Mouse (Mus musculus): Measurements from ENCODE around the gene Dapk2.

Dapk2 gene

DNA sequence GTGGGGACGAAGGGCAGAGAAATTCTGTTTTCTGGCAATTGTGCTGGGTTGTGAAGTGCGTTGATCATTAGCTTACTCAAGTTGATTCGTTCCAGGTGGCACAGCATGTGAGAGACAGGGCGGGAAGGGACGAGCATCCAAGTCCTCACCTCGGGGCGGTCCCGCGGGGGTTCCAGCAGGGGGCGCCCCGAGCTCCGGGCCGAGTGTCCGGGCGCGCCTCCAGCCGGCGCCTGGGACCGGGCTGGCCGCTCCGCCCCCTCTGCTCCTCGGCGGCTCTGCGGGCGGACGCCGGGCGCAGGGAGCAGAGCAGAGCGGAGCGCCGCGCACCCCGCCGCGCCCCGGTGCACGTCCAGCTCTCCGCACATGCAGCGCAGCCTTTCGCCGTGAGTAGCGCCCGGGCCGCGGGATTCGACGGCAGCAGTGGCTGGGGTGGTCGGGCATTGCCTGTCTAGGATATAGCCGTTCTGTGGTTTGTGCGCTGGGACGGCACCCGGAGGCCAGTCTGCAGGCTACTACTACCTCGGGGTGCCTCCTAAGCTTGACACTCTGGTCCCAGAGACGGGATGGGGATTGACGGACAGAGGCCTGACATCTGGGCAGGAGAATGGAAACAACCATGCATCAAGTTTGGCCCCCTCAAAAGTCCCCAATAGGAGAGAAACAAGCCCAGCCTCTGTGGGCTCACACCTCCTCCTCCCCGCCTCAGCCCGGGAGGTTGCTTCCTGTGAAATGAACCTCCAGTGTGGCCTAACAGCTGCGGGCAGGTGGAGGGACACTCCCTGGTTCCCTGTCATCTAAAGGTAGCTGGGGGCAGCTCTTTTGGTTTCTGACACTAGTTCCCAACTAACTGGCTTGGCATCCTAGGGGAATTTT, at the start of gene Dapk2:
Gene Dapk2, plus strand, starts transcription at position 266 of the 873 bp plus-strand sequence.
- in situ Hi-C loops (cut with MboI; ENCODE audit: low sequenced_read_pairs): no loop called here

DNA sequence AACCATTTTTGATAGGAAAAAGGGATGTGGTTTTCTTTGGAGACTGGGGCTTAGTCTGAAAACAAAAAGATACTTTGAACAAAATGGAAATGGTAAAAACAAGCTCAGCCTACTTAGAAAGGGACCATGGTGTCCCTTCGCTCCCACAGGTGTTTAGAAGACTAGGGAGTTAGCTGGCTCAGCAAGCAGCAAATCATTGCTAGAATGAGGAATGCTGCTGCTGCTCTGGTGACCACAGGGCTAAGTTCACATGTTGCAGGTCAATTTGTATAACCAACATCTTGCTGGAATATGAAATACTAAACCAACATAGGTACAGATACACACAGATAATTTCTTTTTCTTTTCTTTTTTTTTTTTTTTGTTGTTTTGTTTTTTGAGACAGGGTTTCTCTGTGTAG, 48.4 kb upstream of the Dapk2 start:
- in situ Hi-C loops (cut with MboI; ENCODE audit: low sequenced_read_pairs): no loop called here

DNA sequence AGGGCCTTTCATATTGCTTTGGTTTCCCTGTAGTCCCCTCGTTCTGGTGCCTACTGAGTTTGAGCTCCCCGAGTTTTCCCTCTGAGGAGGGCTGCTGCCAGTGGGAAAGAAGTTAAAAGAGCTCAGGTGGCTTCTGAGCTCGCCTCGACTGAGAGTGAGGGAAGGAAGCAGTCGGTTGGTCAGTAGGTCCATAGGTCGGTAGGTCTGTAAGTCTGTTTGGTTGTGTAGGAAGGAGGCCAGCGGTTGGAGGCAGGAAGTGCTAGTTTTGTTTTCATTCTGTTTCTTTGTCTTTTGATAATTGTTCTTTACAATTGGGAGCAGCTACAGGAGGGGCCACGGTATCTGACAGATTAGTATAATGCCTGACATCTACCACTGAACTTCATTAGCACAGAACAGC, 47.9 kb upstream of the Dapk2 start:
- in situ Hi-C loops (cut with MboI; ENCODE audit: low sequenced_read_pairs): no loop called here

DNA sequence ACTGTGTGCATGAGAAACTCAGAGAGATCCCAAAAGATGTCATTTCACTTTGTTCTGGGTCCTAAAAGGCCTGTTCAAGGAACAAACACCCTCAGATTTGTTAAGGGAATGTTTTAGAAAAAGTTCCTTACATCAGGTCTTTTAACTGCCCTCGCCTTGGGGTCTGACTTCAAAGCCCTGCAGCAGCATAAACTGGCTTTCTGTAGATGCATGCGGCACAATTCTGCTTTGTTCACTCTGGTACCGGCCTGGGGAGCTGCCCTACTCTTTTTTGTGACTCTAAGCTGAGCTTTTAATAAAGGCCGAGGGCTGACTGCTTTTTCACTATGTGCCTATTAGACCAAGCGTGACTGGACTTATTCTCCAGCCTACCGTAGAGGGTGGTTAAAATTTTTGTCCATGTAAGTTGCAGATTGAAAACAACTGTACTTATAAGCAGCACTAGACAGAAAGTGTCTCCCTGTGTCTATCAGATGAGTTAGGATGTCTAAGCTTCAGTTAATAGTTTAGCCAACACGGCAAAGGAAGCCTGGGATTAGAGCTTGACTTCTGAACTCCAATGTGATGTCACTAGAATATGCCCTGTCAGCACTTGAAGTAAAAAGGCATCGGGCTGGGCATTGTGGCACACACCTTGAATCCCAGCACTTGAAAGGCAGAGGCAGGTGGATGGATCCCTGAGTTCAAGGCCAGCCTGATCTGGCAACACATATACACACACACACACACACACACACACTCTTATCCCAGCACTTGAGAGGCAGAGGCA, 47.2 kb upstream of the Dapk2 start:
- in situ Hi-C loops (cut with MboI; ENCODE audit: low sequenced_read_pairs): no loop called here

DNA sequence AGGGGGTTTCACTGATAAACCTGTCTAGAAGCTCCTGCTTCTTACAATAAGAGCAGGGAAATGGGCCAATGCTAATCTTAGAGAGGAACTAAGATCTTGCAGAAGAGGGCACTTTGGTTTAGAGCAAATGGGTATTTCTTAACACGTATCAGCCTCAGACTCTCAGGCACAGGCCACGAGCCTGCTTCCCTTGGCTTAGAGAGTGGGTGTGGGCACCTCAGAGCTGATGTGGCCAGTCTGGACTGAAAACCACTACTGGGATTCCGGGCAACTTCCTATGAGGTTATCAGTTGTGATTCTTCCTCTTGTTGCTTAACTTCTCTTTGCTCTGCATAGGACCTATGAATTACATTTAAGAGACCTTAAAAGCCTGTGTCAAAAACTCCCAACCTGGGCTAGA, 43.7 kb upstream of the Dapk2 start:
- in situ Hi-C loops (cut with MboI; ENCODE audit: low sequenced_read_pairs): no loop called here

DNA sequence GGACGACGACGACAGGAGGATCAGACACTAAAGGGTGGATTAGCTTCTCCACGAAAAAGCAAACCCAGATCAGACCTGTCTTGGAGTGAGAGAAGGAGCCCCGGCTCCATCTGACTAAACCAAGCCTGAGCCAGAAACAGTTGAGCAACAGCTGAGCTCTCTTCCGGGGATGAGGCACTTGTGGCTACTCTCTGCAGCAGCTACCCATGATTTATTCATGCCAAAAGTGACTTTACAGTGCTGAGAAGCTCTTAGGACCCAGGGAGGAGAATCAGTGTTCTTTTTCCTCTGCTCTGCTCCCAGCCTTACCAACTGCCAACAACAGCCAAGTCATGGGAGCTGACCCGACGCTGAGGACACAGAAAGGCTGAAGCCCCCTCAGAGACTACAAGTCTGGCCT, 41.1 kb upstream of the Dapk2 start:
- in situ Hi-C loops (cut with MboI; ENCODE audit: low sequenced_read_pairs): no loop called here

DNA sequence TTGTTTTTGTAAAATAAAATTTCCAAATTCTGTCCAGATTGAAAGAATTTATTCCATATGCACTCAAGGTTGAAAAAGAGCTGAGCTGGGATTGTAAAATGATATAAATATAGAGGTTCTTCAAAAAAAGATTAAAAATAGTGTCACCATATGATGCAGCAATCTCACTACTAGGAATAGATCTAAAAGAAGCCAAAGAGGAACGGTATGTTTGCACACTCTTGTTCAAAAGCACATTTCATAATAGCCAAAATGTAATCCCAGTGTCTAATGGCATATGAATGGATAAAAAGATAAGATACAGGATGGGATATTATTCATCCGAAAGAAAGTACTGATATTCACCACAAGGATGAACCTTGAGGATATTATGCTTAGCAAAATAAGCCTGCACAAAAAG, 38.5 kb upstream of the Dapk2 start:
- in situ Hi-C loops (cut with MboI; ENCODE audit: low sequenced_read_pairs): no loop called here

DNA sequence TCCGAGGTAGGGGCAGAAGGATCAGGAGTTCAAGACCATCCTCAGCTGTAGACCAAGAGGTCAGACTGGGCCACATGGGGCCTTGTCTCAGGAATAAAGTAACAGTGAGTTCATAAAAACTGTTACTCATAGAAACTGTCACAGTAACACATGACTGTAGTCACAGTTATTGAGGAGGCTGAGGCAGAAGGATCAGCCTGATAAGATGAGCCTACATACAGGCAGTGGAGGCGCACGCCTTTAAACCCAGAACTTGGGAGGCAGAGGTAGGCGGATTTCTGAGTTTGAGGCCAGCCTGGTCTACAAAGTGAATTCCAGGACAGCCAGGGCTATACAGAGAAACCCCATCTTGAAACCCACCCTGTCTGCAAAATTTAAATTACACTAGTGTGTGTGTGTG, 37.9 kb upstream of the Dapk2 start:
- in situ Hi-C loops (cut with MboI; ENCODE audit: low sequenced_read_pairs): no loop called here

DNA sequence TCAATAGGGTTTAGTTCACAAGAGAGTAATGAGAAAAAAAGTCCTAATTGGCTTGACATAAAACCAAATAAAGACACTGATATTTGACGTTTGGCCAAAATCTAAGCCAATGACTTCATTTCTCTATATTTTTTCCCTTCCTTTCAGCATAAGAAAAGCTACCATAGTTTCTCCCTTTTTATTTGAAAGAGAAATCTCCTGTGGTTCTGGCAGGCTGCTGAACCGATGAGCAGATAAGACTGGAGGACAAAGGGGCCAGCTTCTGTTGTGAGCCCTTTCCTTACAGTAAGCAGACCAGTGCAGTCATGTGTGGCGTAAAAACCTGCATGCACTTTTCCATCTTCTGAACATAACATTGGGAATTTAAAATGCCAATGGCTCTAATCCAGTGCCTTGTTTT, 37.1 kb upstream of the Dapk2 start:
- in situ Hi-C loops (cut with MboI; ENCODE audit: low sequenced_read_pairs): no loop called here

DNA sequence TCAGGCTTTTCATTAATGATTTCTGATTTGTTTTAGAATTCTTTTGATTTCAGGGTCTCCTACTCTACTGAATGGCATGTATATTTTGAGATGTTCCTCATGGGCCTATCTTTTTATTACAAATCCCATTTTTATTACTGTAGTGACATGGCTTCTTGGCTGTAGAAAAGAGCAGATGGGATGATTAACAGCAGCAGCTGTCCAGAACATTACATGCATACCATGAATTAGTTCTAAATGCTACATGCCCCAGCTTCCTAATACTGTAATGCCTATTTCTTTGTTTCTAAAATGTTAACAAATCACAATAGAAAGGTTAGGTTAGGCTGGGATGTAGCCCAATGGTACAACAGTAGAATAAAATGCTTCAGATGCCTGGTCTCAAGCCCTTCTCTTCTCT, 36.6 kb upstream of the Dapk2 start:
- in situ Hi-C loops (cut with MboI; ENCODE audit: low sequenced_read_pairs): no loop called here

DNA sequence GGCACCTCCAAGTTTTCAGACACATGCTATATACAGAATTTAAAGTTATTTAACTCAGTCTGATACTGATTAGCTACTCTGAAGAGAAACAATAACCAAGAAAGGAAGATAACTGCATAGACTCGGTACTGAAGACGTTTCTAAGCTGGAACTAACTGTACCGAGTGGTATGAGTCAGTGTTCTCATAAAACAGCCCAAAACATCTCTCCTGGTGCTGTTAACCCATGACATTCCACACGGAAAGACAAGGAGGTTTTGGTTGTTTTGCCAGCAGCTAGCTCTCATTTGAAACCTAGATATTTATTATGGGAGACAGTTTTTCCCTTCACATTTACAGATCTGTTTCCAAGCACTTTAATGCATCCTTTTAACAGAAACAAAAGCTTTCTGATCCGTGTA, 34.4 kb upstream of the Dapk2 start:
- in situ Hi-C loops (cut with MboI; ENCODE audit: low sequenced_read_pairs): no loop called here

DNA sequence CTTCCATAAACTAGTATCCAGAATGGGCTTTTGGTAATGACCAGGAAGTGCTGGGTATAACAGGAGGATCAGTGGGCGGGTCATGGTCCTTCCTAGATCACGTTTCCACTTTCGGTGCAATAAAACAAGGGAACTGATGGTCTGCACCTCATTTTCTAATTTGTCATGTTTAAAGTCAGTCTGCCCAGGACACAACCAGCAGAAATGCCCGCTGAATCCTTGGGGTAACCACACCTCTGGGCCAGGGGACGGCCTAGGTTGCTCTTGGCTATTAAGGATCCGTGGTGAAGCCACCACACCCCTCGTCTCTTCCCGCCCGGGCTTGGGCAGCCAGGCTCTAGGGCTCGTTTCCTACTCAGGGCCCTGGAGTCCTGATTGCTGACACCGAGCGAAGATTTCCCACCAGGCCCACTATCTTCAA, 33.9 kb upstream of the Dapk2 start:
- in situ Hi-C loops (cut with MboI; ENCODE audit: low sequenced_read_pairs): no loop called here

DNA sequence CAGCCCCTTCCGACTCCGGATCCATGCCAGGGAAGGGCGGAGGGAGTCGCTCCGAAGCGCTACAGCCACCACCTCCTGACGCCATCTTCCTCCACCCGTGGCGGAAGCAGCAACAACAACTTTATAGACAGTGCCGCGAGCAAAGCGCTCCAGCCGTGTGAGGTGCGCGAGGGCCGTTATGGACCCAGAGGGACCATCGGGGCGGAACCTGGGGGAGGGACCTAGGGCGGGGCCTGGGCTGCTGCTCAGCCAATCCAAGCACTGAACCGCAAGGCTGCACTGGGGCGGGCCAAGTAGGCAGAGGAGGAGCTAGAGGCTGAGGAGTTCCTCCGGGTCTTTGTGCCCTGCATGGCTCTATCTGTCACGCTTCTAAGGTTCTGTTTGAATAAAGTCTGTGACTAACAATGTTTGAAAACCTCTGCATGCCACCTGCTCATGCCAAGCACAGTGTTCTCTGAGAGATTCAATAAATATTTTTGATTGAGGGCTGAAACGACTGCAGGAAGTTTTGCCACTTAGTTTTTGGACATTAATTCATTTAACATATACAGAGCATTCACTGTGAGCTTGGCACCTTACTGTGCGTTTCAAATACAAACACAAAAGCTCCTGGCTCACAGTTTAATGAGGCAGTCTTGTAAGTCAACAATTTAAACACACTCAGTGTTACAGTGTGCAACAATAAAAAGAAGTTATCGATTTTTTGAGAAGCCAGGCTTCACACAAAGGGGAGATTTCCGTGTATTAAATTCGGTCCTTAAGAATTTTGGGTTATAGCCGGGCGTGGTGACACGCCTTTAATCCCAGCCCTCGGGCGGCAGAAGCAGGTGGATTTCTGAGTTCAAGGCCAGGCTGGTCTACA, 33.1 kb upstream of the Dapk2 start:
- in situ Hi-C loops (cut with MboI; ENCODE audit: low sequenced_read_pairs): loop anchor here (25.0 kb wide), 2 partner anchors 337 to 662 kb away; partner anchors contain the start of genes Aph1b and Gm10647

DNA sequence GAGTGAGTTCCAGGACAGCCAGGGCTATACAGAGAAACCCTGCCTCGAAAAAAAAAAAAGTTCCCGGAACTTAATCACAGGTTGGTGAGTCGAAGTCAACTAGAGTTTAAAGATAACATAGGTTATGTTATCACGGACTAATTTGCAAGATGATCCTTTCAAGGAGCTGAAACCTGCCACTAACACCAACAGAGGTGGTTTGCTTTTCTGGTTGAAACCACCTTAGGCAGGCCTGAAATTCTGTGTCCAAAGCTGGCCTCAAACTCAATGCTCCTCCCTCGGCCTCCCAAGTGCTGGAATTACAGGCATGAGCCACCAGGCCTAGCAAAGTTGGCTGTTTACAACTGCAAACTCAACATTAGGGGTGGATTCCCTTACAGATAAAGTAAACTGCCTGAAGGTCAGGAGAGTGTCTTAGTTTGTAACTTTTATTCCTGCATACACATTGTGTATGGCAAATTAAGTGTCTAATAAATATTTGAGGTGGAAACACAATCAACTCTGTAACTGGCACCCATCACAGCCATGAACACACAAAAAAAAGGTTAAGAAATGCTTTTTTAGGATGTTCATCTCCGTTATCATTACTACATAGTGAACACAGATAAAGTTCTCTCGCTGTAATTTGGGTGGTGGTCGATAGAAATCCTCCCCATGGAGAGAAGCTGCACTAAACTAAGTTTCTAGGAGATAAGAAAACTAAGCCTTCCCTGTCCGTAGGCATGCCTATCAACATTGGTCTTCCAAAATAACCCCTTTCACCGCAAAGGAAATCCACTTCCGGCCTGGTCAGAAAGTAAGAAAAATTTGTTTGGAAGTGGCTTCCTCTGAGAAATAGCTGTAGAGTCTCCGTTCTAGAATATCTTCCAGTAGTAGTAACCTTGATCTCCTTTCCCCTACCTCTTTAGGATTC, 32.2 kb upstream of the Dapk2 start:
- in situ Hi-C loops (cut with MboI; ENCODE audit: low sequenced_read_pairs): loop anchor here (25.0 kb wide), 2 partner anchors 337 to 662 kb away; partner anchors contain the start of genes Aph1b and Gm10647

DNA sequence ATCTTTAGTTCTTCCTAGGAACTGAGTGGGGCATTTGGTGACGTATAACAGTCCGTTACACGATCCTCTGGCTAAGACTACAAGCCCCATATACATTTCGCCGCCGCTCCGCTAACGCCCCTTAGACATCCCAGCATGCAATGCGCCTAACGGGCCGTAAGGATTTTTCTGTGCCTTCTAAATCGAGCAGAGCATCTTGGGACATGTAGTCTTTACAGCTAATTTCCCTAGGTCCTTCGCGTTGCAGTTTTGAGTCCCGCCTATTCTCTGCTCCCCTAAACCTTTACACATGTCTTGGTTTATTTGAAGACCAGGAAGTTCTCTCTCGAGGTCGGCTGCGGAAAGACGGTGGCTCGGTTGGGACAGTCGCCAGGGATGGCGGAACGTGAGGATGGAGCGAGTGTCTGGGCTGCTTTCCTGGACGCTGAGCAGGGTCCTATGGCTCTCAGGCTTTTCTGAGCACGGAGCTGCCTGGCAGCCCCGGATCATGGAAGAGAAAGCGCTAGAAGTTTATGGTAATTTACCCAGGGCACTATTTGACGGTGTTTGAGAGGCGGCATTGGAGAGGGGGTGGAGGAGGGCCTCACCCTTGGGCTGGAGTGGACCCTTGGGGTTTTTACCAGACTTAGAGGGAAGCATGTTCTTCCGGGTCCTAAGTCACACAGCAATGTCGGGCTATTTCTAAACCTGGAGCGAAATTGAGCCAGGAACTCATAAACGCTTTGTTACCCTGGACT, 31.4 kb upstream of the Dapk2 start, which contains the start of the genes Snx1 and Ciao2a:
Gene Snx1, minus strand, starts transcription at position 132 of the 737 bp plus-strand sequence.
Gene Ciao2a, plus strand, starts transcription at position 156 of the 737 bp plus-strand sequence.
- in situ Hi-C loops (cut with MboI; ENCODE audit: low sequenced_read_pairs): loop anchor here (25.0 kb wide), 2 partner anchors 336 to 661 kb away; partner anchors contain the start of genes Aph1b and Gm10647

DNA sequence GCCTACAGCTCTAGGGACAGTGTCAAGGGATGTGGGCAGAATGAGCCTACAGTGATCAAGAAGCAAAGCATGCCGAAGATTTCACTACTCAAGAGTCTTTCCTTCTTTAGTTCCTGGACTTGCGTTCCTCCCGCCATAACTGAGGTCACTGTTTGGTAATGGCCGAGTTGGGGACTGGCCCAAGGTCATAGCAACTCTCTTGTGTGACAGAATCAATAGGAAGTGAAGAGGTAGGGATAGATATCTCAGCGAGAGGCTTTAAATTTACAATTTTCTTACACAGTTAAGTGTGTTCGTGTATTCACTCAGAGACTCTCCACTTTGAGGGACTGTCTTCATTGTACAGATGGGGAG, 30.9 kb upstream of the Dapk2 start:
- in situ Hi-C loops (cut with MboI; ENCODE audit: low sequenced_read_pairs): loop anchor here (25.0 kb wide), 2 partner anchors 335 to 660 kb away; partner anchors contain the start of genes Aph1b and Gm10647

DNA sequence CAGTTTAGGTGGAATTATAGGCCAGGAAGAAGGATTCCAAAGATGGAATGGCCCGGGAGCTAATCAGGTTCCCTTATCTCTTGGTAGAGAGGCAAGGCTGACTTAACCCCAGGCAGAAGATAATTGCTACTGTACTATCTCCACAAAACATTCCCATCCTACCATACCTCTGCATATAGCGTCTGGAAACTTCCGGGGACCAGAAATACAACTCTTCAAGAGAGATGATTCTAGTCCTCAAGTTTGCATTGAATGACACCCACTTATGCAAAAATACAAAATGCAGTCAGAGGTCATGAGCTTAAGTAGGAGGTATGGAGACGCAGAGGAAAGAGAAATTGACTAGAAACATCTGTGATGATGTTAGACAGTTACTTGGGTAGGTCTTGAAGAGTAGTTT, 30.1 kb upstream of the Dapk2 start:
- in situ Hi-C loops (cut with MboI; ENCODE audit: low sequenced_read_pairs): loop anchor here (25.0 kb wide), 2 partner anchors 334 to 659 kb away; partner anchors contain the start of genes Aph1b and Gm10647

DNA sequence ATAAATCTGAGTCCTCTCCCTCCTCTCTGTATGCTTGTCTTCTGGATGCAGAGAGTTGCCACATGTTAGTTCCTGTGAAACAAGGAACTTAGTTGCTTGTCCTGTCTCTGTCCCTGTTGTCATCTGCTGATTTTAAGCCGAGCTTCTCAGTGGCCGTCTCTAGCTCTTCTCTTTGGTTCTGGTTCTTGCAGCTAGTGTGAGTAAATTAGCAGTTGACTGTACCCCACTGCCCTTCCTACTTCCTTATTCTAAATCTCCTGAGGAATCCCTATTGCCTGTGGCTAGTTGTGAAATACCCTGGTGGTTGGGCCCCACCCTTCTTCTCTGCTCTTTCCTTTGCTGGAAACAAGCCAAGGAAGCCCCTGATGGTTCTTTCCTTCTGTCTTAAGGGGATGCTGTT, 26.6 kb upstream of the Dapk2 start:
- in situ Hi-C loops (cut with MboI; ENCODE audit: low sequenced_read_pairs): loop anchor here (25.0 kb wide), 2 partner anchors 331 to 656 kb away; partner anchors contain the start of genes Aph1b and Gm10647

DNA sequence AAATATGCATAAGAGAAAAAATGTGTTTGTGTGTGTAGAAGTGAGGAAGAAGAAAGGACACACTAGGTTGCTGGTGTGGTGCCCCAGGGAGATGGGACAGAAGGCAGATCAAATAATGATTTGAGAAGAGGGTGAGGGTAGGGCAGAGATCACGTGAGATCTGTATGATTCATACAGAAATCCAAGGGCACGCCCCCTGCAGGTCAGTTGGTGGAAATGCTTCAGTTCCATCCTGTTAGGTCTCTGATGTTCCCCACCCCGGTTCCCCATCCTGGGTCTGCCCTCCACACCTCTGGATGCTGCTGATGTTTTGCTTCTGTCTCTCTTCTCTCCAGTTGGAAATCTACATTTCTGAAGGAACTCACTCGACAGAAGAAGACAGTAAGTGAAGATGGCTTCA, 22.1 kb upstream of the Dapk2 start:
- in situ Hi-C loops (cut with MboI; ENCODE audit: low sequenced_read_pairs): loop anchor here (25.0 kb wide), 2 partner anchors 326 to 651 kb away; partner anchors contain the start of genes Aph1b and Gm10647
